Mouse (Mus musculus) liver, embryonic 11.5 days (tissue): ENCODE measurements around the gene Uso1. TPM values are rescaled to one million over a fixed set of nuclear protein-coding genes. Genes with fewer than 3 reads are reported as not detected.

Source experiments
- ATAC-seq: fragments of 200-750 bp; cut with Nextera tagmentation; replicated peaks from 2 replicates; pipeline ENCODE4 v1.8.0; 2017; ENCODE audit warnings: moderate number of reproducible peaks, mild to moderate bottlenecking, moderate TSS enrichment, moderate library complexity; ENCODE audit not compliant: low FRiP score
- DNase-seq: peaks from one replicate; pipeline ENCODE4 v3.0.0-alpha.2; 2017; ENCODE audit warnings: low spot score
- H3K27ac ChIP-seq: fragments of 300-500 bp; sonication (generic); 2 replicates; pipeline ENCODE4 v1.5.1; 2014; ENCODE audit warnings: mild to moderate bottlenecking, low read depth, low read length, control low read depth
- H3K27me3 ChIP-seq: fragments of 300-500 bp; sonication (generic); replicated peaks from 2 replicates; pipeline ENCODE4 v1.6.1; 2014; ENCODE audit warnings: low read length, mixed read lengths; ENCODE audit not compliant: control insufficient read depth, insufficient read depth
- H3K36me3 ChIP-seq: fragments of 300-500 bp; sonication (generic); 2 replicates; pipeline ENCODE4 v1.6.1; 2014; ENCODE audit warnings: mild to moderate bottlenecking, low read length, moderate library complexity, mixed read lengths; ENCODE audit not compliant: control insufficient read depth, insufficient read depth
- H3K4me1 ChIP-seq: fragments of 300-500 bp; sonication (generic); replicated peaks from 2 replicates; pipeline ENCODE4 v1.6.1; 2014; ENCODE audit warnings: low read length, mixed read lengths; ENCODE audit not compliant: control insufficient read depth, insufficient read depth
- H3K4me2 ChIP-seq: fragments of 300-500 bp; sonication (generic); 2 replicates; pipeline ENCODE4 v1.6.1; 2014; ENCODE audit warnings: mild to moderate bottlenecking, control low read depth, moderate library complexity
- H3K4me3 ChIP-seq: fragments of 300-500 bp; sonication (generic); 2 replicates; pipeline ENCODE4 v1.5.1; 2014; ENCODE audit warnings: low read depth, low read length, control low read depth
- H3K9ac ChIP-seq: fragments of 300-500 bp; sonication (generic); 2 replicates; pipeline ENCODE4 v1.6.1; 2014; ENCODE audit warnings: low read depth, low read length, control low read depth
- H3K9me3 ChIP-seq: fragments of 300-500 bp; sonication (generic); 2 replicates; pipeline ENCODE4 v1.6.1; 2016; ENCODE audit warnings: low read length, inconsistent platforms, mixed read lengths; ENCODE audit not compliant: control insufficient read depth
- WGBS: fragments of 180-500 bp; shearing (Covaris S2); extraction: QIAGEN DNeasy Blood & Tissue Kit; methylation state at CpG from one replicate; pipeline ENCODE4 v1.1.7; 2014; 5-methylcytosine and 5-hydroxymethylcytosine counted together
- polyA plus RNA-seq: library from polyadenylated mRNA; unstranded; fragments of >200 nt; fragmentation: Nextera tagmentation; extraction: Ambion mirVana; gene quantifications from 2 replicates; pipeline ENCODE4 v1.2.1, GENCODE M21; 2014

Gene Uso1
- polyA plus RNA-seq, 1 experiment from 2014 or later, result 26.9 TPM

DNA sequence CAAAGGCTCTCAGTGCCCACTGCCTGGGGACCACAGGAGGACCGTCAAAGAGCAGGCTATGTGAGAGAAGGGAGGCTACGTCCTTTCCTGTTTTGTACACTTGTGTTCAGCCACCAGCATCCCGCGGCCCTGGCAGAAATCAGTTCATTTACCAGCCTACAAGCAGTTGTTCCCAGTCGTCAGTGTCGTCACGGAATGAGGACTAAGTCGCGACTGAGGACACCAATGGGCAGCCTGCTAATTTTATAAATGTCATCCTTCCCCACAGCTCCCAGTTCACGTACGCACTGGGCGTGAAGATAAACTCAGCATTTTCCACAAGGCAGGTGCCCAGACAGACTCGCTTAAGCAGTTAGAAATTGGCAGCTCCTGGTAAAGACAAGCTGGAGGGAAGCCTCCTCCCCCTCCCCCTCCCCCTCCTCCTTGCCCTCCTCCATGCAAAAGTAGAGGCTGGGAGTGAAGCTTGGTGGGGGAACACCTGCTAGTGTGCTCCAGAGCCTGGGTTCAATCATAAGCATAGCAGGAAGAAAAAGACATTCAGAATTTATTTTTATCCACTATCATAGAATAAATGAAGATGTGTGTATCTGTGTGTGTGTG is 33.8 kb upstream of the Uso1 start:
- H3K4me2 ChIP-seq, result no peak overlapping the region
- H3K4me3 ChIP-seq, result no peak overlapping the region
- no peaks in the 10 kb centered on the region for H3K27me3 ChIP-seq
- H3K4me1 ChIP-seq, result no peaks in the 10 kb centered on the region
- no peak overlapping the region for H3K9ac ChIP-seq
- H3K36me3 ChIP-seq, result no peaks in the 10 kb centered on the region
- ATAC-seq (no peak), DNase-seq (no peak)
- no peak overlapping the region for H3K27ac ChIP-seq
- H3K9me3 ChIP-seq, result no peaks in the 10 kb centered on the region
- WGBS, result 69% methylated on average over 13 of the region's 13 CpGs

DNA sequence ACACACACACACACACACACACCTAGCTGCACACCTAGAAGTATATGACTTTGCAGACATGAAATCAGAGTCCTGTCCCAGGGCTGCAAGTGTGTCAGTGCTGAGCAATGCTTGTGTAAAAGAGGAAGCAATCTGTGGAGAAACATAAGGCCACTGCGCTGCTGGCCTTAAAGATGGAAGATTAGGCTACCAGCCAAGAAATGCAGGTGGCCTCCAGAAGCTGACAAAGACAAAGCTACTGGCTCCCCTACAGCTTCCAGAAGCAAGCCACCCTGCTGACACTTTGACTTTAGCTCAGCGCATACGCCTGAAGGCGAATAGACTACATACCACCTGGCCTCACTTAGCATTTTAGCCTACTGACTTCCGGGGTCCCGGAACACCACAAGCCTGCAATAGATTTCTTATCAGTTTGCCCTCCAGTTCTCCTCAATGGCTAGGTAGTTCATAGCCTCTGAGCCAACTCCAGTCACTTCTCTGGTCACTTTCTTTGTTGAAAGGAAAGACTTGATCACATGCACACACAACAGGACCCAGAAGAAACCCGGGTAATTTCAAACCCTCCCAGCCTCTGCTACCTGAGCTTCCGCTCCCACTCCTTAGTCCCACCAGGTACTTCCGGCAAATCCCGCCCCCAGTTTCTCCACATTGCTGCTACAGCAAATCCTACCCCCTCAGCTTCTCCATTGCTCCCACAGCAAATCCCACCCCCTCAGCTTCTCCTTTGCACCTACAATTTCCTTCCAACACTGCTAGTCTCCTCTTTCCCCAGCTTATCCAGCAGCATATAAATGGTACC is 31.2 kb upstream of the Uso1 start:
- no peaks in the 10 kb centered on the region for H3K9me3 ChIP-seq
- ATAC-seq (no peak), DNase-seq (no peak)
- no peak overlapping the region for H3K27ac ChIP-seq
- no peaks in the 10 kb centered on the region for H3K27me3 ChIP-seq
- no peaks in the 10 kb centered on the region for H3K36me3 ChIP-seq
- H3K4me3 ChIP-seq, result no peak overlapping the region
- H3K4me2 ChIP-seq, result no peak overlapping the region
- WGBS, result 48% methylated on average over 10 of the region's 10 CpGs
- no peaks in the 10 kb centered on the region for H3K4me1 ChIP-seq
- no peak overlapping the region for H3K9ac ChIP-seq

DNA sequence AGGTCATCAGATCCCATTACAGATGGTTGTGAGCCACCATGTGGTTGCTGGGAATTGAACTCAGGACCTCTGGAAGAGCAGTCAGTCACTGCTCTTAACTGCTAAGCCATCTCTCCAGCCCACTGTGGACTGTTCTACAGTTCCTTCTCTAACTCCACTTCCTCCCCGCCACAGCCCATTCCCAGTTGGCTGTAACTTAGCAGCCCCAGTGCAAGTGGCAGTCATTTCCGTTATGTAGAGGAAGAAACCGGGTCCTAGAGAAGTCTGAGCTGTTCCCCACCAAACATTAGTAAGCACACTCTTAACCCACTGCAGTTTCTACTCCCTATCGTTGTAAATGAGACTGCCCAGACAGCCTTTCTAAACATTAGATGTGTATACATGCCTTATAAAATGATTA is 30.5 kb upstream of the Uso1 start:
- DNase-seq (no peak), ATAC-seq (no peak)
- WGBS, result 66% methylated on average over 4 of the region's 4 CpGs
- no peaks in the 10 kb centered on the region for H3K9me3 ChIP-seq
- 0 out of 2 replicates have a peak, but pooled peaks cover 2% of the 10 kb centered on the region for H3K27me3 ChIP-seq
- H3K36me3 ChIP-seq, result no peaks in the 10 kb centered on the region
- no peak overlapping the region for H3K4me2 ChIP-seq
- no peak overlapping the region for H3K9ac ChIP-seq
- no peak overlapping the region for H3K27ac ChIP-seq
- no peaks in the 10 kb centered on the region for H3K4me1 ChIP-seq
- no peak overlapping the region for H3K4me3 ChIP-seq

DNA sequence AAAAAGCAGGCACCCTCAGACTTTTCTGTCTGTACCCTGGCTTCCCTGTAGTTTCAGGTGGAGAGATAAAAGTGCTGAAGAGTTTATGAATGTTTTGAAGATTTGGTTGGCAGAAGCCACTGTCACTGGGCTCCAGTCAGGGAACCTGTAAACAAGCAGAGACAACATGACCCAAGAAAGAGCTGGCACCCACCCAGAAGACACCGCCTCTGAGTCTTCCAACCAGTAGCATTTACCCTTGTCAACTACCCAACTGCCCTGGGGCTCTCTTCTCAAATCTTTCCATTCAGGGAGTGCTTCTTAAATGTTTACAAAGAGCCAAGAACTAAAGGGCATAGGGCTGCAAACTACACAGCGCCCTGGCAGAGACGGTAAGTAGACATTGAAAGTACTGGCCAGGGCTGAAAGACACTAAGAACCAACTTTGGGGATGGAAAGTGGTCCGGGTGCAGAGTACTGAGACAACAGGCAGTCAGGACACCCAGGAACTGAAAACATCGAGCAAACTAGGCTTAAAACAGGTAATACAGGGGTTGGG is 26.9 kb upstream of the Uso1 start:
- DNase-seq (no peak), ATAC-seq (no peak)
- H3K4me3 ChIP-seq, result no peak overlapping the region
- no peak overlapping the region for H3K4me2 ChIP-seq
- WGBS, result 86% methylated on average over 5 of the region's 5 CpGs
- H3K9ac ChIP-seq, result no peak overlapping the region
- peaks cover 15% of the 10 kb centered on the region for H3K4me1 ChIP-seq
- H3K27ac ChIP-seq, result no peak overlapping the region
- H3K36me3 ChIP-seq, result no peaks in the 10 kb centered on the region
- H3K27me3 ChIP-seq, result 0 out of 2 replicates have a peak, but pooled peaks cover 4% of the 10 kb centered on the region
- H3K9me3 ChIP-seq, result no peaks in the 10 kb centered on the region

GRCm38 (mm10) chr5:92112175-92112574 is 25.6 kb upstream of the Uso1 start:
- ATAC-seq, result no peak
- no peaks in the 10 kb centered on the region for H3K36me3 ChIP-seq
- H3K4me2 ChIP-seq, result peak overlapping the region; percentile 52
- no peak overlapping the region for H3K27ac ChIP-seq
- H3K4me3 ChIP-seq, result no peak overlapping the region
- DNase-seq, result no peak
- no peaks in the 10 kb centered on the region for H3K9me3 ChIP-seq
- H3K27me3 ChIP-seq, result 0 out of 2 replicates have a peak, but pooled peaks cover 4% of the 10 kb centered on the region
- H3K4me1 ChIP-seq, result peaks cover 15% of the 10 kb centered on the region
- no peak overlapping the region for H3K9ac ChIP-seq
- WGBS, result 12% methylated on average over 6 of the region's 6 CpGs

- no peak overlapping the region for H3K27ac ChIP-seq
- DNase-seq (no peak), ATAC-seq (no peak)
- no peaks in the 10 kb centered on the region for H3K9me3 ChIP-seq
- H3K4me3 ChIP-seq, result no peak overlapping the region
- H3K4me2 ChIP-seq, result peak overlapping the region; percentile 52
- H3K4me1 ChIP-seq, result peaks cover 15% of the 10 kb centered on the region
- WGBS, result 4% methylated on average over 10 of the region's 10 CpGs
- H3K9ac ChIP-seq, result no peak overlapping the region
- no peaks in the 10 kb centered on the region for H3K36me3 ChIP-seq
- 0 out of 2 replicates have a peak, but pooled peaks cover 4% of the 10 kb centered on the region for H3K27me3 ChIP-seq
These were observed 25.2 kb upstream of the Uso1 start for GRCm38 (mm10) chr5:92112585-92112984.

DNA sequence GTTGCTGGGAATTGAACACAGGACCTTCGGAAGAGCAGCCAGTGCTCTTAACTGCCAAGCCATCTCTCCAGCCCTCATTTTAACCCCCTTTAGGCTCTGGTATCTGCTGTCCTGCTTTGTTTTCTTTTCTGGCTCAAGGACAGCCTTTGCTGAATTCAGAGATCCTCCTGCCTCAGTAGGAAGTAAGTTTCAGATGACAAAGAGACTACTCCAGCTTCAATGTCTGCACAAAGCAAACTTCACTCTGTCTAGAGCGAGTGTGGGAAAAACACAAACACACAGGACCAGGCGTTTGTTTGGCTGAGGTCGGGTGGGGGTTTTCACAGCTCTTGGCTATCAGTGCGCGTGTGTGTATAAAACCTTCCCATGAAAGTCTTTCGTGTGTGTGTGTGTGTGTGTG is 24.3 kb upstream of the Uso1 start:
- Histone ChIP-seq H3K36me3 (no peaks in the 10 kb centered on the region), H3K4me2 (no peak overlapping the region), H3K4me3 (no peak overlapping the region), H3K4me1 (peaks cover 15% of the 10 kb centered on the region), H3K27ac (no peak overlapping the region), H3K9ac (no peak overlapping the region), H3K9me3 (no peaks in the 10 kb centered on the region), H3K27me3 (0 out of 2 replicates have a peak, but pooled peaks cover 4% of the 10 kb centered on the region)
- DNase-seq (no peak), ATAC-seq (no peak)
- WGBS, result 78% methylated on average over 7 of the region's 7 CpGs

- Histone ChIP-seq H3K4me1 (peaks cover 15% of the 10 kb centered on the region), H3K4me3 (no peak overlapping the region), H3K9me3 (no peaks in the 10 kb centered on the region), H3K4me2 (peak overlapping the region; percentile 35), H3K36me3 (no peaks in the 10 kb centered on the region), H3K9ac (no peak overlapping the region), H3K27me3 (0 out of 2 replicates have a peak, but pooled peaks cover 4% of the 10 kb centered on the region), H3K27ac (no peak overlapping the region)
- DNase-seq, result no peak
- peak; percentile 75 for ATAC-seq
- 40% methylated on average over 6 of the region's 6 CpGs for WGBS
These were observed 23.5 kb upstream of the Uso1 start for GRCm38 (mm10) chr5:92114223-92114622.
